Mouse (Mus musculus) regulatory T cell (primary cell): ENCODE data around the gene Rfx6.

Experiments
- in situ Hi-C: fragments of 300-600 bp; cut with MboI, MseI; formaldehyde crosslinking; loops from one replicate; pipeline ENCODE4 v1.15.1; 2025; ENCODE audit warnings: high pct_unique_total_duplicates

Rfx6 gene

GRCm38 (mm10) chr10:51677548-51678250 lies at the start of gene Rfx6:
Gene Rfx6, plus strand, starts transcription at chr10:51677756.
- in situ Hi-C loops = no loop called here

- in situ Hi-C loops = no loop called here
Observed at GRCm38 (mm10) chr10:51631411-51632136, 46.0 kb upstream of the Rfx6 start, which contains the start of gene Gprc6a. Gene Gprc6a, minus strand, starts transcription at chr10:51631461.

GRCm38 (mm10) chr10:51649506-51650221 lies 27.9 kb upstream of the Rfx6 start:
- in situ Hi-C loops = no loop called here

GRCm38 (mm10) chr10:51657324-51657723 lies 20.2 kb upstream of the Rfx6 start:
- in situ Hi-C loops = no loop called here

DNA sequence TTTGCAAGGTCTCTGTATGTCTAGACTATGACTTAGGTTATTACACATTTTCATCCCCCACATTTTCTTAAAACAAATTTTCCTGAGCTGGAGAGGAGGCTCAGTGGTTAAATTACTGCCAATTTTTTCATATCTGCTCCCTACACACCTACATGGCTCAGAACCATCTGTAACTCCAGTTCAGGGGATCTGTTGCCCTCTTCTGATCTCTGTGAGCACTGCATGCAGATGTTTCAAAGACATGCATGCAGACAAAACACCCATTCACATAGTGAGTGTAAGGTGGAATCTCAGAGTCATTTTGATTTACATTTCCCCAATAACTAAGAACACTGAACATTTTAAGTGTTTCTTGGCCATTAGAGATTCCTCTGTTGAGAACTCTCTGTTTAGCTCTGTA lies 8.2 kb upstream of the Rfx6 start:
- in situ Hi-C loops = no loop called here

DNA sequence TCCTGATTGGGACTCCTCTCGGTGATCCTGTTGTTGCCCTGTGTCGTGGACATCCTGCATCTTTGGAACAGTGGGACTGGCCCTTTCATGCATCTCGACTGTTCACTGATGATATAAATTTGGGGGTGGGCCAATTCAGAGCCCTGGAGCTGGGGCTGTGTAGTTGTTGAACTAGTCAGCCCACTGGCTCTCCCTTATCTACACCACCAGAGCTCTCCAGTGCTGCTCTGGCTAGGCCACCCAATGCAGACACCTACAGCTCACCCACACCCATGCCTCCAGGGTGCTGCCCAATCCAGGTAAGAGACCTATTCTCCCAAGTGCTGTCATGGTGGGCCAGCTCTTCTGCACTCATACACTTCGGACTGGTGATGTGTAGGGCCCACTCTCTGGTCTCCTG lies 6.0 kb upstream of the Rfx6 start:
- in situ Hi-C loops = no loop called here

DNA sequence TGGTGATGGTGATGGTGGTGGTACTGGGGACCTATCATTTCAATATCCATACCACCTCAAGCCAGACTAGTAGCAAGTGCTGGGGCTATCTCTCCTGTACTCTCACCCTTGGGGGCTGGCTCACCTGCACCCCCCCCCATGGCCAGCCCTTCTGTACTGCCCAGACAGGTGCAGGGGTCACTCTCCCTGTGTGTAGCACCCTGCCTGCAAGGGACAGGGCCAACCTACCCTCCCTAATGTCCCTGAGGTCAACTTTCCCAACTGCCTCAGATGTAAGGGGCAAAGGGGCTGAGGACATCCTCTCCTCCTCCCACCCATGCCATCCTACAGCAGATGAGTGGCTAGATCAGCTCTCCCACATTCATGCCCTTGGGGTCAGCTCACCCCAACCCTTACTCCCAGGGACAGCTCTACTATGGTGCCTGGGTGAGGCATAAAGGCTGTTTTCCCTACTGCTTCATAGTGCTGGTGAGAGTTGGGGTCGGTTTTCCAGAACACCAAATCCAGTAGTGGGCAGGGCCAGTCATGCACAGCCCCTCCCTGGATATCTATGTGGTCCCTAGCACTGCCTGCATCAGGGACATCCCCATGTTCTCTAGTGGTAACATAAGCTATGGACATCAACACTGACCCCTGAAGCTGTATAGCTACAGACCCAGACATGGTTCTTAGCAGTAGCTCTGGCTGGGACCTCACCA lies 5.3 kb upstream of the Rfx6 start:
- in situ Hi-C loops = no loop called here

- in situ Hi-C loops = no loop called here
Observed at GRCm38 (mm10) chr10:51678251-51678639, 689 bp downstream of the Rfx6 start.

DNA sequence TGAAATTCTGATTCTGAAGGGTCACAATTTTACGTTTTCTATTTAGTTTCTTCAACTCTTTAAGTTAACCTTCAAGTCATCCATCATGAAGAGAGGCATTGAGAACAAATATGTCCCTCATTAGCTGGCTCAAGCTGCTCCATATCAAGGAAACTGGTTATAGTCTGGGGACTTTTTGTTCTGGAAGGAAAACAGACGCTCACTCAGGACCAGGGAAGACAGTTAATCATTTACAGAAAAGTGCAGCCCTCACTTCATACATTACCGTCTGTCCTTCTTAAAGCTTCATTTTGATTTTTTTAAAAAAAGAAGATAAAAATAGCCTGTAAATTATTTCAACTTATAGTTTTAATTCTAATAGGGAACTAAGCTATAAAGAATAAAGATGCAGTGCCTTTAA lies 43.3 kb downstream of the Rfx6 start:
- in situ Hi-C loops = no loop called here

- in situ Hi-C loops = no loop called here
Observed at GRCm38 (mm10) chr10:51761436-51761835, 83.9 kb downstream of the Rfx6 start.

DNA sequence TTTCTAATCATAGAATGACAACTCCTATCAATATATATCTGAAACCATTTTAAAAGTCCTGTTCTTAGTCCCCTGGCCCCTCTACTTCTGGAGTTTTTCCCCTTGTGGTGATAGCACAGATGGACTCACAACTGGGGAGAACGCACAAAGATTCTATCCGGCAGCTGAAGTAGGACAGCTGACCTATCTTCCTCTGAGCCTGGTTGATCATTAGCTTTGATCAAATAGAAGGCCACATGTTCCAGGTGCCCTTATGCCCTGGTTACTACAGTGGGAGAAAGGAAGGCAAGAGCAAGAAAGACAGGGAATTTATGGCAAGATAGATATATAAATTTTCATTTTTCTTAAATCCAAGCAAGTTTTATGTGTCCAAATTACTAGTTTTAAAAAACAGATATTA lies 85.7 kb downstream of the Rfx6 start:
- in situ Hi-C loops = no loop called here

DNA sequence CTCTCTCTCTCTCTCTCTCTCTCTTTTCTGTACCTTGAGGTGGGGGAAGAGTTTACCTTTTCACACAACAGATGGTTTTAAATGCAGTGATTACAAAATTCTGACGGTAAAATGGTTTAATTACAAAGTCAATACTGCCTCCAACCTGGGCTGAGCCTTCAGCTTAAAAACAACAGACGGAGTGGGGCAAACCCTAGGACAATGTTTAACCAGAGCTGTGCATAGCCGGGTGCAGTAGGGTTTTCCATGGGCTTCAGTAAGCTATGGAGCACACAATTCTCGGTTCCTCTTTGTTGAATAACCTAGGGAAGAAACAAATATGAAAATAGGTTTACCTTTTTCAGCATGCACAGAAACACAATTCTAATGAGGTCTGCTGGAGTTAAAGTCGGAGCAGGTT lies 90.9 kb downstream of the Rfx6 start:
- in situ Hi-C loops = no loop called here

DNA sequence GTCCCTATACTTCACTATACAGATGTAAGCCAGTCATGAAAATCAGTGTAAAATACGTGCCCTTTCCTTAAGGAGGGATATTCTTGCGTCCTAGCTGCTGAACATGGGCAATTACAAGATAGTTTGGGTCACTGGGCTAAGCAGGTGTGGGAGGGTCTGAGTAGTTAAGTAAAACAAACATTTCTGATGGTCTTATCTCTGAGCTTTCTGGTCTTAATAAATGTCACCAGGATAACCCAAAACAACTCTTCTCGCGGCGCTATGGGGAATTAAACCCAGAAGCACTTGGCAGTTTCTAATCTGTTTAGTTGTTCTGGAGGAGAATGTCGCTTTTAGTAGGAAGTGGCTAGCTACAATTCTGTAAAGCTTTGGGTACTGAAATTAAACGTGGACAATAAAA lies 91.7 kb downstream of the Rfx6 start:
- in situ Hi-C loops = no loop called here

- in situ Hi-C loops = loop anchor here (25.0 kb wide), 1 partner anchor 558 kb away; no protein-coding TSS in a partner anchor
Observed at GRCm38 (mm10) chr10:51779648-51780047, 102.1 kb downstream of the Rfx6 start.
